Mouse (Mus musculus) heart, adult 2 months (tissue): ENCODE data around the gene 5730522E02Rik. TPM values are rescaled to one million over a fixed set of nuclear protein-coding genes. Genes with fewer than 3 reads are reported as not detected.

Experiments
- DNase-seq, 2 experiments: peaks; one replicate each; pipeline ENCODE4 v3.0.0; 2021
- H3K27ac ChIP-seq: fragments of 200-600 bp; 2 replicates; pipeline ENCODE4 v1.8.1; 2022
- H3K27me3 ChIP-seq: fragments of 200-500 bp; 2 replicates; pipeline ENCODE4 v1.6.1; 2012; ENCODE audit warnings: mild to moderate bottlenecking, low read length, inconsistent platforms, mixed read lengths; ENCODE audit not compliant: control insufficient read depth, insufficient read depth
- H3K36me3 ChIP-seq: fragments of 200-500 bp; 2 replicates; pipeline ENCODE4 v1.6.1; 2012; ENCODE audit warnings: low read length, inconsistent platforms; ENCODE audit not compliant: control insufficient read depth, insufficient read depth
- H3K4me1 ChIP-seq: fragments of 200-500 bp; 2 replicates; pipeline ENCODE4 v1.6.1; 2011; ENCODE audit warnings: low read length; ENCODE audit not compliant: control insufficient read depth, insufficient read depth
- H3K4me3 ChIP-seq: fragments of 200-600 bp; 2 replicates; pipeline ENCODE4 v1.8.1; 2022
- H3K79me2 ChIP-seq: fragments of 200-500 bp; replicated peaks from 2 replicates; pipeline ENCODE4 v1.6.1; 2012; ENCODE audit warnings: mild to moderate bottlenecking, inconsistent platforms, low read length, moderate library complexity, mixed read lengths; ENCODE audit not compliant: control insufficient read depth, insufficient read depth
- H3K9ac ChIP-seq: fragments of 200-500 bp; 2 replicates; pipeline ENCODE4 v1.6.1; 2012; ENCODE audit warnings: low read depth, mild to moderate bottlenecking, control low read depth, inconsistent platforms, low read length, mixed read lengths
- CTCF ChIP-seq: fragments of 200-600 bp; IDR thresholded peaks from 2 replicates; pipeline ENCODE4 v1.8.1; 2022; ENCODE audit warnings: antibody characterized with exemption, mild to moderate bottlenecking, moderate library complexity
- EP300 ChIP-seq: fragments of 200-500 bp; IDR thresholded peaks from 2 replicates; pipeline ENCODE4 v1.6.1; 2011; ENCODE audit warnings: low read depth, low read length, control low read depth; ENCODE audit not compliant: insufficient read depth
- POLR2A ChIP-seq: fragments of 200-500 bp; IDR thresholded peaks from 2 replicates; pipeline ENCODE4 v1.6.1; 2011; ENCODE audit warnings: mild to moderate bottlenecking, low read depth, low read length, control low read depth; ENCODE audit not compliant: insufficient read depth
- WGBS: fragments of 180-500 bp; shearing (Covaris S2); methylation state at CpG from one replicate; pipeline ENCODE4 v1.1.7; 2018; 5-methylcytosine and 5-hydroxymethylcytosine counted together
- intact Hi-C: fragments of 180-260 bp; cut with DNase I; formaldehyde crosslinking; loops from one replicate; pipeline ENCODE4 v1.15.1; 2025
- microRNA-seq, 2 experiments: library from miRNA; unstranded; fragments of <30 nt; microRNA quantifications; one replicate each; pipeline ENCODE4 v1.2.0; 2021
- polyA plus RNA-seq: library from polyadenylated mRNA; depleted of rRNA; stranded (reverse); fragments of >200 nt; gene quantifications from 2 replicates; pipeline ENCODE4 v1.2.3, GENCODE M21; 2012; rRNA removed
- total RNA-seq, 2 experiments: library from RNA; stranded (reverse); gene quantifications; 2 replicates each; pipeline ENCODE4 v1.2.3; 2021

5730522E02Rik gene
- total and polyA plus RNA-seq, 3 experiments = not detected

DNA sequence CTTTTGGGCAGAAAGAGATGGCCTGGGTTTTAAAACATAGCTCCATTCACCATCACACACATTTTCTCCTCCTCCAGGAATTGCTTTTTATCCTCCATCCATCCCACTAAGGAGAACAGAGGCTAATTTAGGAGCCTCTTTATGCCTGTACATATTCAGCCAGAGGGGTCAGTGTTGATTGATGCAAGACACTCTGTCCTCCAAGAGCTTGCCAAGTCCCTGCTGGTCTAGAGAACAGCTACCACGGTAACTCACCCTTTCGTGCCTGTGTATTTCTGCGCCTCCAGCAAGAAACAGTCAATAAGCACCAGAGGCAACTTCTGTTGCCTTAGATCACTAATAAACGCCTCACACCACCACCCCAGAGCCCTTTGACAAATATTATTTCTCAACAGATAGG lies 620.3 kb downstream of the 5730522E02Rik start:
- no peaks in the 10 kb centered on the region for H3K27me3 ChIP-seq
- no peaks in the 10 kb centered on the region for H3K79me2 ChIP-seq
- intact Hi-C loops = no loop called here
- H3K36me3 ChIP-seq = no peaks in the 10 kb centered on the region
- WGBS = 38% methylated on average over 4 of the region's 4 CpGs
- H3K27ac ChIP-seq = no peak overlapping the region
- no peak overlapping the region for H3K9ac ChIP-seq
- no peak overlapping the region for H3K4me3 ChIP-seq
- no peaks in the 10 kb centered on the region for H3K4me1 ChIP-seq
- DNase-seq = no peak
- TF ChIP-seq POLR2A (no peak), CTCF (no peak), EP300 (no peak)

DNA sequence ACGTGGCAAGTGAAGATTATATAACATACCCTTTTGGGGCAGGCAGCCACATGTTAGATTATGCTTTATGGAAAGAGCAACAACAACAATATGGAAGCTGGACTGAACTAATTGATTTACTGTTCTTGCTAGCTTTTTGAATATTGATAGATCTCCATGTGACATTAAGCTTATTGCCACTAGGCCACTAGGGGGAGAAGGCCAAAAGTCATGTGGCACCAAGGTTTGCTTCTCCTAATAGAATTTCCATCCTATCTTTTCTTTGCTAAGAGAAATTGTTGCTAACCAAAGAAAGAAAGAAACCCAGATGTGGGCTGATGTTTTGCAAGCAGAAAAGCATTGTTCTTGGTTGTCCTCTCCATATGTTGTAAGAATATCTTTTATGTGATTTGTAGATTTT lies 621.1 kb downstream of the 5730522E02Rik start:
- no peaks in the 10 kb centered on the region for H3K4me1 ChIP-seq
- intact Hi-C loops = no loop called here
- no peak overlapping the region for H3K9ac ChIP-seq
- no peak overlapping the region for H3K27ac ChIP-seq
- H3K79me2 ChIP-seq = no peaks in the 10 kb centered on the region
- H3K27me3 ChIP-seq = no peaks in the 10 kb centered on the region
- H3K36me3 ChIP-seq = no peaks in the 10 kb centered on the region
- no peak for DNase-seq
- H3K4me3 ChIP-seq = no peak overlapping the region
- no peak for TF ChIP-seq POLR2A
- no peak for TF ChIP-seq EP300
- TF ChIP-seq CTCF = no peak
- WGBS = 32% methylated on average over 1 of the region's 1 CpGs

- Histone ChIP-seq H3K4me1 (no peaks in the 10 kb centered on the region), H3K9ac (no peak overlapping the region), H3K79me2 (no peaks in the 10 kb centered on the region), H3K27me3 (no peaks in the 10 kb centered on the region), H3K27ac (no peak overlapping the region), H3K36me3 (no peaks in the 10 kb centered on the region), H3K4me3 (no peak overlapping the region)
- WGBS = 94% methylated on average over 9 of the region's 9 CpGs
- intact Hi-C loops = no loop called here
- TF ChIP-seq EP300 (no peak), CTCF (no peak), POLR2A (no peak)
- DNase-seq = no peak
Measured at GRCm38 (mm10) chr11:25574129-25574465, 636.5 kb downstream of the 5730522E02Rik start.

GRCm38 (mm10) chr11:25573408-25574128 lies 637.0 kb downstream of the 5730522E02Rik start:
- 67% methylated on average over 7 of the region's 7 CpGs for WGBS
- Histone ChIP-seq H3K4me3 (no peak overlapping the region), H3K79me2 (no peaks in the 10 kb centered on the region), H3K9ac (no peak overlapping the region), H3K27ac (no peak overlapping the region), H3K36me3 (no peaks in the 10 kb centered on the region), H3K4me1 (no peaks in the 10 kb centered on the region), H3K27me3 (no peaks in the 10 kb centered on the region)
- intact Hi-C loops = no loop called here
- no peak for DNase-seq
- TF ChIP-seq POLR2A = no peak
- TF ChIP-seq CTCF = no peak

- Histone ChIP-seq H3K36me3 (no peaks in the 10 kb centered on the region), H3K79me2 (no peaks in the 10 kb centered on the region)
- intact Hi-C loops = no loop called here
Measured at GRCm38 (mm10) chr11:25571396-25571795, 639.2 kb downstream of the 5730522E02Rik start.

More at GRCm38 (mm10) chr11:25571396-25571795, 639.2 kb downstream of the 5730522E02Rik start:
- TF ChIP-seq POLR2A (no peak), EP300 (no peak), CTCF (no peak)
- no peak for DNase-seq
- Histone ChIP-seq H3K27ac (no peak overlapping the region), H3K4me1 (no peaks in the 10 kb centered on the region), H3K4me3 (no peak overlapping the region), H3K27me3 (no peaks in the 10 kb centered on the region), H3K9ac (no peak overlapping the region)
- WGBS = 56% methylated on average over 2 of the region's 2 CpGs

Small RNA genes within 50 kb of the gene (microRNA-seq; reads per million reads assigned to microRNA genes)
- gene Mir6372 = 0 reads per million in 2 experiments

Other genes starting within 250 kb of the 5730522E02Rik start
- gene Fancl, start 175.4 kb upstream of the 5730522E02Rik start, total RNA-seq = 1 to 10 TPM; 7.6 to 9.1 TPM
- gene Fancl, start 175.4 kb upstream of the 5730522E02Rik start, polyA plus RNA-seq = 1.6 and 4.5 TPM in 2 replicates